Mouse (Mus musculus) kidney, adult 18-20 months (tissue): ENCODE measurements at regions not wholly inside any gene's neighbourhood (a gene's known extent, or its start where the extent isn't known, plus 50 kb on each side); places are given as distances from the start of the nearest gene placed in this dataset.
A peak's percentile ranks its signal among the peaks of the same experiment; 100 is the strongest.

Experiments used
- DNase-seq: peaks from one replicate; pipeline ENCODE4 v3.0.0; 2021

DNA sequence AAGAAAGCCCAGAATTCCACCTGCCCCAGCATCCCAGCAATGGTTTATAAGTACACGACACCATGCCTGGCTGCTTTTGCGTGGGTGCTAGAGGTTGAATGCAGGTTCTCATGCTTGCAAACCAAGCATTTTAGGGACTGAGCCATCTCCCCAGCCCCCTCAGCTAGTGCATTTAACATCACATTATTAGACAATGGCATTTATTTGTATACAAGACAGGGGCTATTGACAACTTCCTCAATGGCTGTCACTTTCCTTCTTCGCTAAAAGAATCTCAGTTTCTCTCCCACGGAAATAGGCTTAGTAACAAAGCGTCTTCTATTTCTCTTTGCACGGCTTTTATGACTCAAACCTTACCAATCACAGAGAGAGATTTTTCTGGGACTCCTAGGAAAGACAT is 141.7 kb upstream of the Lrfn2 start:
- no peak for DNase-seq

DNA sequence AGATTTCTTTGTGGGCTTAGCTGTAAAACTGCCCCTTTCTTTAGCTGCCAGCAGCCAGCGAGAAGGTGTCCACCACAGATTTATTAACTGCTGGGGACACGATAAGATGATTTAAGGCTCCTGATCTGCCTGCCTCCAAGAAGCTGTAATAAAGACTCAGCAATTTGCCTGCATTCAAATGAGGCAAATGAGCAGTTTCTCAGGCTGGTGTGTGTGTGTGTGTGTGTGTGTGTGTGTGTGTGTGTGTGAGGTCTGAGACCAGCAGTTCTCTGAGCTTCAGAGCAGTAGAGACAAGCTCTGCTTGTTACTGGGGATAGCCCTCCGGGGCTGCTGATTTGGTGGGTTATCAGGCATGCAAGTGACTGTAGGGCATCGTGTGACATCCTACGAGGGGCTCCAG is 139.2 kb upstream of the Lrfn2 start:
- no peak for DNase-seq

DNA sequence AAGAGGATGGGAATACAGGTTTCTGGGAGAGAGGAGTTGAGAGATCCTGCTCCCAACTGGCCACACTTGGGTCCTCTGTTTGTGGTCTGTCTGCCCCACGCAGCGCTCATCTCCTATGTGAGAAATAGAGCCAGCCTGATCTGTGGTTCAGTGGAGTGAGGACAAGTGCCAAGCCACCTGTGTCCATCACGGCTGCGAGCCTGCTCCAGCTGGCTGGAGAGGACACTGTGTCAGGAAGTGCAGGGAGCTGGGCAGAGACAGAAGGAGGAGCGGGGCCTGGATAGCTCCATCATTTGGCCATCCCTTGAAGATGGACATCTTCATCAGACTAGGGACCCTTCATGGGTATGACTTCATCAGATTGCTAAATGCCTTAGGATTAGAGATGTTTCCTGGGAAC is 136.4 kb upstream of the Lrfn2 start:
- no peak for DNase-seq

DNA sequence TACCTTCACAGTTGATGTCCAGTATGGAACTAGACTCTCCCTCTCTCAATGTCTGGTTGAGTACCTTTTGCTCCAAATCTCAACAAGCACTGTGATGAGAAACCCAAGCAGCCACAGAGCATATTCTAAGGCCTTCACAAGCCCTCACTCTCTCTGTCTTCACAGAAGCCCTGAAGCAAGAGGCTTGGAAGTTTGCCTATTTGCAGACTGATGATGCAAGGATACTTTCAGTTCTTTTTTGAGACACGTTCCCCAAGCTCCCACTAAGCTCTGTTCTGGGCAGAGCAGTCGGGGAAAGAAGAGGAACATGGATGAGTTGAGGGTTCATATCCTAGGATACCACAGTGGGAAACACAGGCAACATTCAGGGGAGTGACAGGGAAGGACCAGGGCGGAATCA is 134.0 kb upstream of the Lrfn2 start:
- no peak for DNase-seq

DNA sequence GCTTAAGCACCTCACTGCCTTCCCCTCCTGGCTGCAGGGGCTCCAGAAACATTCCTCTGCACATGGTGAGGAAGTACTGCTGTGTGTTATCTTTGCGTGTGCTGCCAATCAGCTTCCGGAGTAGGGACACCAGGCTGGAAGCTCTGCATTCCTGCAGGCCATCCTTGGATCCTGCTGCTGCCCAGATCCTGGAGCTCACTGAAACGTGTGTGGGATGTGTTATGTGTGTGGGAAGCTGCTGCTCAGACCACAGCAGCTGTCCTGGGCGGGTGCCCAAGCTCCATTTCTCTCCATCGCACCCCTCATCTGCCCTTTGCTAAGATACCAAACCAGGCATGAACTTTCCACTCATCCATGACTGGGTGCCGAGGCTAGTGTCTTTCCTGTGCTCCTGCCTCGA is 129.5 kb upstream of the Lrfn2 start:
- DNase-seq = no peak

DNA sequence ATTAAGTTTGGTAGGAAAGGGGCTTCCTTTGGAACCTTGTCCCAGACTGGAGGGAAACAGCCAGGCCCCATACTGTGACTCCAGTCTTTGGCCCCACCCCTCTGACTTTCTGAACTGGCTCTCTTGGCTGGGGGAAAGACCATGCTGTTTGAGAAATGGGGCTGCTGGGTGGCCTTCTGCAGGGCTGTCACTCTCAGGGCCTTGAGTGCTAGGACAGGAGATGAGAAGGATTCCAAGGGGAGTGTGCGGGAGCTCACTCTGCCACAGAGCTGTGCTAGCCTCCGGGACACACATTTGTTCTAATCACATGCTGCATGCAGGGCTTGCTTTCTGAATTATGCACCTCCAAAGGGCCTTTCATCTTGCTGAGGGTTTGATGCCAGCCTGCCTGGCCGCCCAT is 124.3 kb upstream of the Lrfn2 start:
- DNase-seq = no peak

DNA sequence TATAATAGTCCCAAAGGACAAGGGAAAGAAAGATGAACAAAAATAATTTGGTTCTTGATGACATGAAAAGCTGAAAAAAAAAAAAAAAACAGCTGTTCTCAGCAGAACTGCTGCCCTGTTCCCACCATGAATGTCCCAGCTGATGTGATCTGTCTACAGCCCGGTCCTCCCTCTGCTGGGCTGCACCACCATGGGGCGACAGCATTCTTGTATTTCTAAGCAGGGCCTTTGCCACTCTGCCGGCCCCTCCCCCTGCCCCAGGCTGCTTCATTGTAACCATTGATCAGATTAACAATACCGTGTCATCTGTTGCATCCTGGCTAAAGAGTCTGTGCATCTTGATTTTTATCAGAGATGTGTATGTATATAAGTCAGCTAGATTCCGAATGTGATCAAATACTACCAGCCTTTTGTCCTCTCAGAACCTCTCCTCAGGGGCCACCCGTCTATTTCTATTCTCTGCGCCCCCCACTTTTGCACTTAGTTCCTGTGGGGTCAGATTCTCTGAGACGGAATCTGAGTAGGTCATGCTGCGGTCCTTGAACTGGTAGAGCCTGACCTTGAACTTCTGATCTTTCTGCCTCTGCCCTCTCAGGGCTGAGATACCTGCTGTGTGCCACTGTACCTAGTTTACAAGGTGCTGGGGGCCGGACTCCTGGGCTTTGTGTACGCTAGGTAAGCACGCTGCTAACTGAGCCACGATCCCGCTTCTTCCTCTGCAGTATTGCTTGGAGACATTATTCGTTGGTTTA is 117.2 kb upstream of the Lrfn2 start:
- no peak for DNase-seq

DNA sequence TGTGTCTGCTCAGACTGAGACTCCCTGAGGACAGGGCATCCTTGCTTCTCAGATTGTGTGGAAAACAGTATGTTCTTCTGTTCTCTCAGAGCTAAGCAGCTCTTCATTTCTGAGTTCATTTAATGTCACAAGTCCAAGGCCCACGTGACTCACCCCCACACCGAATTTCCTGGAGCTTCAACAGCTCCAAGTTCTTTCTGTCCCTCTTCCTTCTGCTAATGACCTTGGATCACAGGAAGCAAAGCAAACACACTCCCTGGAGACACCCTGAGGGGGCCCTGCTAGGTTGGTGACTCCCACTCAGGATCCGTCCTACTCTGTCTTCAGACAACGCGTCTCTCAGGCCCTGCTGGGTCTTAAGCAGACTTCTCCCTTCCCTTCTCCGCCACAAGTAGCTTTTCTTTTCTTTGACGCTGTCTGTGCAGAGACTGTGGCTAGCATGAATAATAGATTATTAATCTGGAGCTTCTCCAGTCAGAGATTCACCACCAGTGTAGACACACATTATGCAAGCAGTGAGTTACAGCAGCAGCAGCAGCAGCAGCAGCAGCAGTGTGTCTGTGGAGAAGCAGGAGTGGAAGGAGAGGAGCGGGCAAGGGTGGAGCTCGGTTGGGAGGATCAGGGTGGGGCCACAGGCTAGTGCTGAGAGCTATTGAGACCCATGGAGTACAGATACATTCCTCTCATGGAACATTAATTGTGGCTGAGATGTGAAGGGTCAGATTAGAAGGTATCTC is 115.4 kb upstream of the Lrfn2 start:
- peak; percentile 7 for DNase-seq

DNA sequence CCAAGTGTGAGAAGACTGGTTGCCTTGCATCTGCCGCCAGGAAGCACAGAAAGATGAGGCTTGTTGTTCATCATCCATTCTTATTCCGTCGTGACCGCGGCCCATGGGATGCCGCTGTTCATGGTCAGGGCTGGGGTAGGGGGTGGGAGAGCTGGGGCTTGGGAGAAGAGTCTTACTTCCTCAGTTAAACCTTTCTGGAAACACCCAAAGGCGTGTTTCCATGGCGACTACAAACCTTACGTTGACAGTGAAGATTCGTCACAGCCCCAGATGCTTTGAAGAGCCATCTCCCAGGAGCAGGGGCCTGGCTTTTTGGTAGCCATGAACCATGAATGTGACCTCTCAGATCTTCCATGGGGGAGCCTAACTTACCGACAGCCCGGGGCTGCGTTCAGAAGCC is 114.6 kb upstream of the Lrfn2 start:
- no peak for DNase-seq

DNA sequence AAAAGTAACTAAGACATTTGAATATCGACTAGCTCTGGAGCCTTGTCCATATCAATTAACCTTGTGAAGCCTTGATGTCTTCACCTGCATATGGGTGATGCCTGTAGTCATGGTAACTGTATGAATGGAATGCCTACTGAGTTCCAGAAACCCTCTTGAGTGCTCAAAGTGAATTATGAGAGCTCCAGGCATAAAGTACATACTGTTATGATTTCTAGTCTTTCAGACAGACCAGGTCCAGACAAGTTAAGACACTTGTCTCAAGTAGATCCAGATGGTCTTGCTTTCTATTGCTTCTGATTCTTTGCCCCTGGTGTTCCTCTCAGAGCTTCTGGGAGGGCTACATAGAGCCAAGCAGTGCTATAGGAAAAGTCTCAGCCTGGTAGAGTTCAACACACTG is 112.5 kb upstream of the Lrfn2 start:
- DNase-seq = no peak

DNA sequence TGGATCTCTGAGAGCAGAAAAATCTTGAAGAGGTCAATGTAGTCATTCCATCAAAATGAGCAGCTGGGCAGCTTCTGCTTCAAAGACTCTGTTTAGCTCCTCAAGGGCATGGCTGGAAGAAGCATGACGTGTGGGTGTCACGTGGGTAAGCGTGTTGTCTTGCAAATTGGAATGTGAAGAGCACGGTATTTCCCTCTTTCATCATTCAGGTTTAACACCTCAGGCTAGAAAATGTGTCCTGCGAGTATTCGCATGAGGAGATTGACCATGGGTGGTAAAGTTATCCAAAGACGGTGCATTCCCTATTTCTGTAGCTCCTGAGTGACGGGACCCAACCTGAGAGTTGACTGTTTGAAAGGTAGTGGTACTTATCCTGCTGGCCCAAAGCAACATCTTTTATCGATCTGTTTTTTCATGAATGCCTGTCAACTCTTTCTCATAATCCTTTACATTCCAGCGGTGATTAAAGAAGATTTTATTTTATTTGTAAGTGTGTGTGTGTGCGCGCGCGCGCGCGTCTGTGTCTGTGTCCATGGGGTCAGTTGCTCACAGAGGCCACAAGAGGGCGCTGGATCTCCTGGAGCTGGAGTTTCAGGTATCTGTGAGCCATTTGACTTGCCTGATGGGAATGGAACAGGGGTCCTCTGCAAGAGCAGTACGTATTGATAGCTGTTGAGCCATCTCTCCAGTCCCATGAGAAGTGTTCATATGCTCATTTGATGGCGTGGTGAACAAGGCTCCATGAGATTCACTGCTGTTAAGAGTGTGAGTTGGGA is 109.9 kb upstream of the Lrfn2 start:
- DNase-seq = no peak

DNA sequence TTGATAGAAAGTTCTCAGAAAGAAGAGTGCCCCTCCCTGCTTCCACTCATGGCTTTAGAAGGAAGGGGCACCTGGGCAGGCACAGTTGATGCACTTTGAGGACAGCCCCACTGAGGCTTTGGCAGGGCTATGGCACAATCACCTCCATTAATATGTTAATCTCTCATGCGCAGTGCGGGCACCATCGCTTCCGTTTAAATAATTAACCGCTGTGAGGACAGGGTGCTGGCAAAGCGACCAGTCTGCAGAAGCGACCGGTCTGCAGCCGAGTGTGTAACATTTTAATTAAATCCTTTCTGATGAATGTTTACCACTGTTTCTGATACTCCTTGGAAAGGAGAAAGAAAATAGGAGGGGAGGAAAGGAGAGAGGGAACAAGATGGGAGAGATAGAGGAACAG is 108.3 kb upstream of the Lrfn2 start:
- DNase-seq = no peak

DNA sequence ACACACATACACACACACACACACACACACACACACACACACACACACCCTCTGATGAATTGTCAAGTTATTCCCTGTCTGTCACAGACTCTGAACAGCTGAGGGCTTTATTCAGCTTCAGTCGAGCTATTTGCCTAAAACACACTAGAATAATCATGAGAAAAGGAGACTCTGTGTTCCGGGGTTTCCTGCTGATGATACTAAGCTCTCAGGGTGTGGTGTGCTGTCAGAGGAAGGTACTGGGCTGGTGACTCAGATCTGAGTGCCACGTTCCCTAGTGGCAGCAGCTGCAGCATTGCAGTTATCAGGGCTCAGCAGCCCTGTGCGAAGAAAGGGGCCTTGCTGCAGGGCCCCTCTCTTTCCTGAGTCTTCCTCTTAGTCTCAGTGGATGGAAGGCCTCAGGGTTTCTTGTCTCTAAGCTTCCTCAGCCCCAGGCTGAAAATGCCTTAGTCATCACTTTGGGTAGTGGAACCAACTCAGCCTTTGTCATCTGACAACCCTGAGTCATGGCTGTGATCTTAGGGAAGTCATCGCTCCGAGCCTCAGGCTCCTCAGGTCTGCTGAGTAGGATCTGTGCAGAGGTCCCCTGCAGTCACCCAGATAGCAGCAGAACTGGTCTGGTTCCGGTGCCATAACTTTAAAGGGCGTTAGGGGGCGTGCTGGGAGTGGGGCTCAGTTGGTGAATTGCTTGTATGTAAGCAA is 106.8 kb upstream of the Lrfn2 start:
- no peak for DNase-seq

DNA sequence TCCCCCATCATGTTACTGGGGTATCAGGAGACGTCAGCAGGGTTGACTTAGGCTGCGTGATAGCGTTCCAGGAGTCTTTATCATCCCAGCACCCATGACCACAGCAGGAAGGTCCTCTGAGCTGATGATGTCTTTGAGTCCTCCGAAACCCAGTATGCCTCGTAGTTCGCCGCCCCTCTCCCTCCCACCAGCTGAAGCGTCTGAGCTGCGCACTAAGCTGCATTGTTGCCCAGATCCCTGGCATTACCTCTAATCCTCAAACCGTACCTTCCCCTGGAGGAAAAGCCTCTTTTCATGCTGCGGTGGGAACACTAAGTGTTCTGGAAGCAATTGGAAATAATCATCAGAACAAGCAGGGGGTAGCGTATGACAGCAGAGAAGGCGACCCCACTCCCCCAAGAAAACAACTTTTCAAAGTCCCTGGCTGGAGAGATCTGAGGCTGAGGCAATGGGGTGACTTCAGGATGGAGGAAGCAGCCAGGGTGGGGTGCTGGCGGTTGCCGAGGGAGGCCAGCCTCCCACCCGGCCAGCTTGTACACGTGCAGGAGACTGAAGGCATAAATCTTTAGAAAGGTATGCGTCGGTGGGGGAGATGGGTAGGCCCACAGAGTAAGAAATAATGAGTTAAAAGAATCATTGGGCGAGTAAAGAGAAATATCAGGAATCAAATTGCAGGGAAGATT is 93.7 kb upstream of the Lrfn2 start:
- no peak for DNase-seq

DNA sequence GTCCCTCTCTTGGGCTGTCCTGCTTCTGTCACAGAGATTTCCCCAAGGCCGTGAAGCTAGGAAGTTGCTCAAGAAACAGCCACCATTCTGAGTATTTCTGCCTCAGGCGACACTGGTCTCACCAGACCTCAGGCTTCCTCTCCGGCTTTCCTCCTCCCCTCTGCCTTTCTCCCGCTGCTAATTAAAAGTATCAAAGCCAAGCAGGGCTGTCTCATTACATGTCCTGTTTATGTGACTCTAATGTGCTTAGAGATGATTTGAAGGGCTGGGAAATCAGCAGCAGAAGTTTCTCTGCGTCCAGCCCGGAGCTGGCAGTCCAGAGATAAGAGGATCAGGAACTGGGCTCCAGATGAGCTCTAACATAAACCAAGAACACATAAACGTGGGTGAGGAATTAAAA is 84.3 kb upstream of the Lrfn2 start:
- DNase-seq = no peak

DNA sequence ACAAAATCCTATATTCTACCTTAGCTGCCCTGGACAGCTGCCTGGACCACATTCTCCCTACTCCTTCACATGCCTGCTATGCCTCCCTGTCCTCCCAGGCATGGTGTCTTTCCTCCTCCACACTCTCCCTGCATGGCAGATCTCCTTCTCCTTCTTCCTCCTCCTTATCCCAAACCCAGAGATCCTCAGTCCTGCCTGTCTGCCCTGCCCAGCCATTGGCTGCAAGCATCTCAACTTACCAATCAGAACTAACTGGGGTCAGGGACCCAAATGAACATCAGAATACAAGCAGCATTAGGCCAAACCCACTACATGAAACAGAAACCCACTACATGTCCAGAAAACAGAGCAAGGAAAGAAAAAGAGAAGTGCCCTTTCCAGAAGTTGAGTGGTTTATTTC is 81.3 kb upstream of the Lrfn2 start:
- DNase-seq = no peak

DNA sequence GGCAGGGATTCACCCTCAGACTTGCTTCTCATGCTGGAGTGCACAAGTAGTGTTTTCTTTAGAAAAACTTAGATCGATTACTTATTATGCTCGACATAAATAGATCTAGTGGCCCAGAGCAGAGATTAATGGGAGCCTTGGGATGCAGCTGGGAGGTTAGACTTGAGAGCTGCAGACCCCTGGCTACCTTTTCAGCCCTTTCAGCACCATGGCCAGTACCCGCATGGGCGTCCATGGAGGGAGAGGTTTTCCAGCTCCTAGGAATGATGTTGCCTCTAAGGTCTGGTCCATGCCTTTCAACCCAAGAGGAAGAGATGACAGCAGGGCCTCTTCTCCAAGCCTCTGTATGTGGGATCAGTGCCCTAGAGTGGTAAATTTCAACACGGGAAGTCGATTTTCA is 73.3 kb upstream of the Lrfn2 start:
- no peak for DNase-seq

DNA sequence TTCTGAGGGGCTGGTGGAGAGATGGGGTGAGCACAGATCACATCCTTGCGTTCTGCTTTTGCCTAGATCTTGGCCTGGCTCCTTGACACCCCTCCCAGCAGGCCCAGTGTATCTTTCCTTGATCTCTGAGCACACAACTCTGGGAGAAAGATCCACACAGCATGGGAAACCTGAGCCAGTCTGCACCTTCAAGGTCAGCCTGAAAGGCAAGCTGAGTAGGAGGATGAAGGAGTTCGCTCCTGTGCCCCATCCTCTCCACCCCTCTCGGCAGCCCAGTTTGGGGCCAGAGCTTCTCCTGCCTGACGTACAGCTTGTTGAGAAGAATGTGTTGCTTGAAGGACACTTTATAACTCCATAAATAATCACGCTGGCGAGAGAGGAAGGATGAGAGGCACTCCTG is 61.7 kb upstream of the Lrfn2 start:
- no peak for DNase-seq

DNA sequence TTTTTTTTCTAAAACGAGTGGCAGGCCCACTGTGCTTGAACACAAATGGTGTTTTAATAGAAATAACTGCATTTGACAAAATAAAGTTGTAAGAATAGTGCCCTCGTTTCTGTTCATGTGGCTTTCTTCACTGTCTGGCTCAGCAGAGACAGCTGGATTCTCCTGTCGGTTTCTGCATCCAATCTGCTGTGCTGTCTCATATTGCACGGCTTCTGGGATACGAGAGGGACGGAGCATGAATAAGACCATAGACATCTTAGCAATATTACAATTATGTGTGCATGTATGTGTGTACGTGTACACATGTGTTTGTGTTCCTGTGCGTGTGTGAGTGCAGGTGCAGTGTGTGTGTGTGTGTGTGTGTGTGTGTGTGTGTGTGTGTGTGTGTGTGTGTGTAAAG is 54.7 kb upstream of the Lrfn2 start:
- no peak for DNase-seq

DNA sequence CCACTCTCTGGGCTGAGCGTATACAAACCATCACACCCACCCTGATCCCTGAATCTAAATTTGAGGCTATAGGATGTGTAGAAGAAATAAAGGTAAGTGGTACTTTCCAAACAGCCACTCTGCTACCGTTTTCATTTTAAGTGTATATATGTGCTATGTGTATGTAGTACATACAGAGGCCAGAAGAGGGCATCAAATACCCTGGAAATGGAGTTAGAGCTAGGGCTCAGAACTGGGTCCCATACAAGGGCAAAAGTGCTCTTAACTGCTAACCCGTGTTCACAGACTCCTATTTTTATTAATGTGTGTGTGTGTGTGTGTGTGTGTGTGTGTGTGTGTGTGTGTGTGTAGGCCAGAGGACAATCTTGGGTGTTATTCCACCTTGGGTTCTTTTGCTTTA is 51.6 kb upstream of the Lrfn2 start:
- DNase-seq = no peak

DNA sequence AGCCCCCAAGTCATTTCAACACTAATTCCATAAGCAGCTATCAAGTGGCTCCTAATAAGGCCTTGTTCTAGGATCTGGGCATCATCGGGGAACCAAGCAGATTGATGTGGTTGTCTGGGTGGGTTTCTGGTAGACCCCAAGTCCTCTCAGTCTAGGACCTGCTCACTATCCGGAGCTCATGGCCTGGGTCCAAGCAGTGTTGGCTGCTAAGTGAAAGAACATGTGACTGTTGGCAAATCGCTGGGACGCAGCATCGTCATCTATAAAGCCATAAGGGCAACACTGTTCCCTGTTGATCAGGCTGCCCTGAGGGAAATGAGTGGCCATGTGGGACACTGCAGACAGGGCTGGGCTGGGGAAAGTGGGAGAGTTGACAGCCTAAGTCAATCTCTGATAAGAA is 50.2 kb upstream of the Lrfn2 start:
- DNase-seq = no peak
